Mouse (Mus musculus): ENCODE results near the gene Tmem63a. TPM values are rescaled to one million over a fixed set of nuclear protein-coding genes. Genes with fewer than 3 reads are reported as not detected.

Gene Tmem63a
- polyA plus RNA-seq, 1 experiment, result 45.5 TPM

DNA sequence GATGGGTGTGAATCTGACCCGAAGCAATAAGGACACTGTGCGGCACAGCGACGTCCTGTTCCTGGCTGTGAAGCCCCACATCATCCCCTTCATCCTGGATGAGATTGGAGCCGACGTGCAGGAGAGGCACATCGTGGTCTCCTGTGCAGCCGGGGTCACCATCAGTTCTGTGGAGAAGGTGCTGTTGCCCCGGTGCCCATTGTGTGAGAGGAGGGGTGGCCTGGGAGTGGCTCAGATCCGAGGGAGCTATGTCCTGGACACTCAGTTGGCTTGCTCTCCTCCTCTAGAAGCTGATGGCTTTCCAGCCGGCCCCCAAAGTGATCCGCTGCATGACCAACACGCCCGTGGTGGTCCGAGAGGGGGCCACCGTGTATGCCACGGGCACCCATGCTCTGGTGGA lies 36.3 kb upstream of the Tmem63a start:
- H3K36me3 ChIP-seq (ENCODE audit: control insufficient read depth, insufficient read depth), result peaks cover 3% of the 10 kb centered on the region
- H3ac ChIP-seq (ENCODE audit: control insufficient read depth, insufficient read length), result no peak overlapping the region
- H3K79me2 ChIP-seq (ENCODE audit: control insufficient read depth, insufficient read depth), result peaks cover 17% of the 10 kb centered on the region
- H3K27me3 ChIP-seq (ENCODE audit: control insufficient read depth, insufficient read depth, insufficient read length), result no peaks in the 10 kb centered on the region
- H3K4me3 ChIP-seq, result no peak overlapping the region
- no peak for TF ChIP-seq TCF12 (IDR thresholded peaks at IDR 0.05; ENCODE audit: insufficient read depth, poor library complexity, severe bottlenecking)
- no peak overlapping the region for H3K4me2 ChIP-seq (ENCODE audit: low read depth)

- no peak overlapping the region for H3ac ChIP-seq (ENCODE audit: control insufficient read depth, insufficient read length)
- no peak overlapping the region for H3K4me3 ChIP-seq
- TF ChIP-seq E2F4 (IDR thresholded peaks at IDR 0.05; ENCODE audit: insufficient read depth) (no peak), POLR2A (IDR thresholded peaks at IDR 0.05; ENCODE audit: insufficient read length, low read depth) (no peak), TCF12 (IDR thresholded peaks at IDR 0.05; ENCODE audit: insufficient read depth, poor library complexity, severe bottlenecking) (no peak), POLR2AphosphoS2 (IDR thresholded peaks at IDR 0.05; ENCODE audit: insufficient read length, low read depth) (no peak), MYOD1 (IDR thresholded peaks at IDR 0.05; ENCODE audit: control insufficient read depth in 1 of 3, insufficient read length in 2 of 3, low read depth in 2 of 3) (no peak), USF1 (IDR thresholded peaks at IDR 0.05; ENCODE audit: low read depth) (no peak), TCF3 (IDR thresholded peaks at IDR 0.05; ENCODE audit: insufficient read length, low read depth) (no peak), CEBPB (IDR thresholded peaks at IDR 0.05; ENCODE audit: insufficient read depth, poor library complexity, severe bottlenecking) (no peak), MAX (IDR thresholded peaks at IDR 0.05; ENCODE audit: low read depth) (no peak), REST (IDR thresholded peaks at IDR 0.05; ENCODE audit: insufficient read depth, insufficient read length) (no peak), MYOG (IDR thresholded peaks at IDR 0.05; ENCODE audit: control insufficient read depth in 1 of 3, insufficient read depth in 1 of 3, insufficient read length in 2 of 3, low read depth in 2 of 3) (no peak)
- no peaks in the 10 kb centered on the region for H3K27me3 ChIP-seq (ENCODE audit: control insufficient read depth, insufficient read depth, insufficient read length)
- peaks cover 17% of the 10 kb centered on the region for H3K79me2 ChIP-seq (ENCODE audit: control insufficient read depth, insufficient read depth)
- H3K36me3 ChIP-seq (ENCODE audit: control insufficient read depth, insufficient read depth), result peaks cover 3% of the 10 kb centered on the region
- no peak overlapping the region for H3K4me2 ChIP-seq (ENCODE audit: low read depth)
Measured at GRCm38 (mm10) chr1:180906461-180907147, 35.5 kb upstream of the Tmem63a start.

DNA sequence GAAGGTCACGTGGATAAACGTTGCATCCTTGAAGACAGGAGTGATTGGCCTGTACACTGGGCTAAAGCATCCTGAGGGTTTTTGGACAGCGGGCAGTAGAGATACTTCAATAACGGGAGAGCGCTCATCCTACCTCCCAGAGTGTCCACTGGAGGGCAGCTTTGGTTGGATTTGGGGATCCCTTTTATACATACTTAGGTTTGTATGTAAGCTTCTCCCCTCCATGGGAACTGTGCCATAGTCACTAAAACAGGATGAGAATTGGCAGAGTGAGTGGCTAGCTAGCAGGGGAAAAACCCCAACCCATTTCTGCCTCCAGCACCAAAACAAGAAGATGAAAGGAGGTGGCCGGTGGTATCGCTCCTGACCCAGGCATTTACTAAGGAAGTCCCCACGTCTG lies 31.0 kb upstream of the Tmem63a start:
- H3K79me2 ChIP-seq (ENCODE audit: control insufficient read depth, insufficient read depth), result no peaks in the 10 kb centered on the region

DNA sequence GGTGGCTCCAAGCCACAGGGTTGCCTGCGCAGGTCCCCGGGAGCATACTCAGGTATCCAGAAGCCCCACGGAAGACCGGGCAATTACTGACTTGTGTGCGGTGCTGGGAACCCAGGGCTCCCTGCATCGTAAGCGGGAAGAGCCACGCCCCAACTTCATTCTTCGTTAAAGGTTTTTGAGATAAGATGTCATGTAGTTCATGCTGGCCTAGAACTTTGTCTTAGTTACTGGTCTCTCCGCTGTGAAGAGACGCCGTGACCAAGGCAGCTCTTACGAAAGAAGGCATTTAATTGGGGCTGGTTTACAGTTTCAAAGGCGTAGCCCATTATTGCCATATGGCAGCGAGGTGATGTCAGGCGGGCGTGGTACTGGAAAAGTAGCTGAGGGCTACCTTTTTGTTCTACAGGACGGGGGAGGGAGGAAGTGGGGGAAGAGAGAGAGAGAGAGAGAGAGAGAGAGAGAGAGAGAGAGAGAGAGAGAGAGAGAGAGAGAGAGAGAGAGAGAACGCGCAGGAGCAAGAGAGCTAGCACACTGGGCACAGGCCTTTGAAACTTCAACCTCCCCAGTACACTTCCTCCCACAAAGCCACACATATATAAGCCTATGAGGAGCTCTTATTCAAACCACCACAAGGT lies 30.4 kb upstream of the Tmem63a start:
- no peak overlapping the region for H3K4me3 ChIP-seq
- H3K36me3 ChIP-seq (ENCODE audit: control insufficient read depth, insufficient read depth), result peaks cover 3% of the 10 kb centered on the region
- H3K27me3 ChIP-seq (ENCODE audit: control insufficient read depth, insufficient read depth, insufficient read length), result no peaks in the 10 kb centered on the region
- H3K79me2 ChIP-seq (ENCODE audit: control insufficient read depth, insufficient read depth), result no peaks in the 10 kb centered on the region
- H3ac ChIP-seq (ENCODE audit: control insufficient read depth, insufficient read length), result no peak overlapping the region
- no peak overlapping the region for H3K4me2 ChIP-seq (ENCODE audit: low read depth)
- no peak for TF ChIP-seq TCF3 (IDR thresholded peaks at IDR 0.05; ENCODE audit: insufficient read length, low read depth)
- TF ChIP-seq E2F4 (IDR thresholded peaks at IDR 0.05; ENCODE audit: insufficient read depth), result no peak
- no peak for TF ChIP-seq CEBPB (IDR thresholded peaks at IDR 0.05; ENCODE audit: insufficient read depth, poor library complexity, severe bottlenecking)
- TF ChIP-seq TCF12 (IDR thresholded peaks at IDR 0.05; ENCODE audit: insufficient read depth, poor library complexity, severe bottlenecking), result no peak
- TF ChIP-seq POLR2A (IDR thresholded peaks at IDR 0.05; ENCODE audit: insufficient read length, low read depth), result no peak
- no peak for TF ChIP-seq MYOD1 (IDR thresholded peaks at IDR 0.05; ENCODE audit: control insufficient read depth in 1 of 3, insufficient read length in 2 of 3, low read depth in 2 of 3)
- TF ChIP-seq USF1 (IDR thresholded peaks at IDR 0.05; ENCODE audit: low read depth), result no peak
- no peak for TF ChIP-seq REST (IDR thresholded peaks at IDR 0.05; ENCODE audit: insufficient read depth, insufficient read length)
- TF ChIP-seq MYOG (IDR thresholded peaks at IDR 0.05; ENCODE audit: control insufficient read depth in 1 of 3, insufficient read depth in 1 of 3, insufficient read length in 2 of 3, low read depth in 2 of 3), result no peak
- TF ChIP-seq MAX (IDR thresholded peaks at IDR 0.05; ENCODE audit: low read depth), result no peak
- TF ChIP-seq POLR2AphosphoS2 (IDR thresholded peaks at IDR 0.05; ENCODE audit: insufficient read length, low read depth), result no peak
- TF ChIP-seq SRF (IDR thresholded peaks at IDR 0.05; ENCODE audit: control insufficient read depth, insufficient read length, low read depth), result no peak

More for the DNA sequence above, 31.0 kb upstream of the Tmem63a start:
- Histone ChIP-seq H3ac (ENCODE audit: control insufficient read depth, insufficient read length) (no peak overlapping the region), H3K36me3 (ENCODE audit: control insufficient read depth, insufficient read depth) (peaks cover 3% of the 10 kb centered on the region), H3K4me2 (ENCODE audit: low read depth) (no peak overlapping the region), H3K4me3 (no peak overlapping the region), H3K27me3 (ENCODE audit: control insufficient read depth, insufficient read depth, insufficient read length) (no peaks in the 10 kb centered on the region)
- TF ChIP-seq TCF12 (IDR thresholded peaks at IDR 0.05; ENCODE audit: insufficient read depth, poor library complexity, severe bottlenecking) (no peak), E2F4 (IDR thresholded peaks at IDR 0.05; ENCODE audit: insufficient read depth) (no peak), USF1 (IDR thresholded peaks at IDR 0.05; ENCODE audit: low read depth) (no peak), POLR2AphosphoS2 (IDR thresholded peaks at IDR 0.05; ENCODE audit: insufficient read length, low read depth) (no peak), MYOD1 (IDR thresholded peaks at IDR 0.05; ENCODE audit: control insufficient read depth in 1 of 3, insufficient read length in 2 of 3, low read depth in 2 of 3) (no peak), MYOG (IDR thresholded peaks at IDR 0.05; ENCODE audit: control insufficient read depth in 1 of 3, insufficient read depth in 1 of 3, insufficient read length in 2 of 3, low read depth in 2 of 3) (no peak), REST (IDR thresholded peaks at IDR 0.05; ENCODE audit: insufficient read depth, insufficient read length) (no peak), POLR2A (IDR thresholded peaks at IDR 0.05; ENCODE audit: insufficient read length, low read depth) (no peak), MAX (IDR thresholded peaks at IDR 0.05; ENCODE audit: low read depth) (no peak), CEBPB (IDR thresholded peaks at IDR 0.05; ENCODE audit: insufficient read depth, poor library complexity, severe bottlenecking) (no peak), SRF (IDR thresholded peaks at IDR 0.05; ENCODE audit: control insufficient read depth, insufficient read length, low read depth) (no peak), TCF3 (IDR thresholded peaks at IDR 0.05; ENCODE audit: insufficient read length, low read depth) (no peak)

All from myocyte (in vitro differentiated cells).